Mouse (Mus musculus): ENCODE results near the gene Cnih1.
"Not testable (repeated sequence)": the region's sequence is repeated elsewhere in the genome, so short reads cannot be mapped to it uniquely, and the experiment has no call there.

Gene Cnih1

DNA sequence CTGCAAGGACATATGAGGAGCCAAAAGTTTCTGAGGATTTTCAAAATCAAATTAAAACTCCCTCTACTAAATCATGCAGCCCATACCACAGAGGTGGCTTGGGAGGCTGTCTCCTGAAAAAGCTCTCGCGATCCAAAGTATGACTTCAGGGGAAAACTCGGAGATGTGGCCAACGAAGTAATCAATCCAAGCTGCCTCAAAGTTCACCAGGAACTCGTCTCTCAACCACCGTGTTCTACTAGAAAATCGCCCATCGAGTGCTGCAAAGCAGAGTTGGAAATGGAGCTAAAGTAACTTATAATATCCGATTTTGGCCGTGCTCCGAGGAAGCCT lies 791 bp downstream of the Cnih1 start:
- DNase-seq = no peak

DNA sequence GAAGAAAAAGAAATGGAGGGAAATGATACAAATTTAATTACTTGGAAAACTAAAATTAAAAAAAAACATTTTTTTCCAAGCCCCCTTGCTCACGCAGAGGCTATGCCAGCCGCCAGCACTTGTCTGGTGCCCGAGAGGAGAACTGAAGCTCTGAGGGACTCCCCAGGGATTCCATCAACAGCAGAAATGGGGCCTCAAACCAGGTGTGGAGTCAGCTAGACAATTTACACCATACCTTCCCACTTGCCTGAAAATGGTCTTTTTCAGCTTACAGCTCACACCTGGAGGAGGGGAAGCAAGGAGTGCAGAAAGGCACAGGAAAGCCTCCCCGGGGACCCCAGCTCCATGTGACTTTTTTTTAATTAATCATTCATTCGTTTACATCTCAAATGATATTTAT lies 3.0 kb downstream of the Cnih1 start:
- no peak for DNase-seq

DNA sequence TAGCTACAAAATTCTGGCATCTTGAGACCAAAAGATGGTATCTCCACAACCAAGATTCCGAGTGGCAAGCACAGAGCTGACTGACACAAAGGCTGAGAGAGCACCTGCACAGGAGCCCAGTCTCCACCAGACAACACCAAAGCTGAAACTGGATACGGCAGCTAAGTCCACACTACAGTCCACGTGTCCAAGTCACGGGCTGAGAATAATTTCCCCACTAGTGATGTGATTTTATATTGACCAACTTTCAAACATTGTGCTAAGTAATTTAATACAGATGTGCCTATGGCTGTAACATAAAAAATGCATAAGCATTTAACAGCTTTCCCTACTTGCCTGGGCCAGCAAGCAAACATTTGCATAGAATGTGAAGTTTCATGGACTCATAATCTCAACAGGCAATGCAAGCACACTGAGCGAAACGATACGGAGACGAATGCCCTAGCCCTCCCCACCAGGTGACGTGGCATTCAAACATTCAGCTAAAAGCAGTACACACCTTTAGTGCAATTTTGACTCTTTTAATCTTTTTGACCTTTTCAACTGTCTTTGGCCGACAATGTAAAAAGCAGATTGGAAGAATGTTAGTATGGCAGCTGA lies 4.8 kb downstream of the Cnih1 start:
- no peak for DNase-seq

DNA sequence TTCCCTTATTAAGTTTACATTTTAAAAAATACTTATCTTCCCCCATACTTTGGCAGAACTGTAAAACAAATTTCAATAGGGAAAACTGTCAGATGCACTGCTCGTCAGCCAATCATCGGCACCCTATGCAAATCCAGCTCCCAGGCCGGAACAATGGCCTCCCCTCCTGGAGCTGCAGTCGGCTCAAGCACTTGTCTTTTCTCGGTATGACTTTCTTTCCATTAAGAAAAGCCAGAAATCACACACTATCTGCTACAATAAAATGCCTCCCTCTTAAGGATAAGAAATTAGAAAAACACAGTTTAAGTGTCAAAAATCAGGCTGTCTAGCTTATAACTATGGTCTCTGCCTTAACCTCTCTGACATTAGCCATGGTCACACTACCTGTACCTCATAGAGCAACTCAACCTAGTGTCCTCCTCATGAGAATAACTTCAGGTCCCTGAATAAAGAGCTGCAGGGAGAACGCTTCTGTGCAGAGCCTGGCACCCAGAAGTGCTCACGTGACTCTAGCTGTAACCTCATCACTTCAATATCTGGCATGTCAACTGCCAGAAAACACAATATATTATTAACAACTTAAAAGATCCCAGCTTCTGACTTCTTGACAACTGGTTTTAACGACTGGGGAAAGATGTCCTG lies 5.9 kb downstream of the Cnih1 start:
- DNase-seq = no peak

DNA sequence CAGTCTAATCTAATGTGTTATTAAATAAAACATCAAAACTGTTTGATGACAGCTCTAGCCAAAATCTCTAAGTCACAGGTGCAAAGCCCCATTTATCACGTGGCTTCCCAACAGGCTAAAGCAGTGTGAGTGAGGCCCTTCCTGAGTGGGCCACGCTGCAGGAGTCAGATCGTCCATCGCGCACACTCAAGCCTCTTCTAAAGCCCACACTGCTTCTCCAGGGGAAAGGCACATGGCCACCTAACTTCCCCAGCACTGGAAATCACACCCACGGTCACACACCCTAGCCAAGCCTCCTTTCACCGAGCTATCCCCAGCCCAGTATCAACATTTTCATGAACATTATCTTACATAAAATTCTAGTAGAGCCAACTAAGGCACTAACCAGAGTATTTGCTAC lies 7.1 kb downstream of the Cnih1 start:
- DNase-seq = no peak

DNA sequence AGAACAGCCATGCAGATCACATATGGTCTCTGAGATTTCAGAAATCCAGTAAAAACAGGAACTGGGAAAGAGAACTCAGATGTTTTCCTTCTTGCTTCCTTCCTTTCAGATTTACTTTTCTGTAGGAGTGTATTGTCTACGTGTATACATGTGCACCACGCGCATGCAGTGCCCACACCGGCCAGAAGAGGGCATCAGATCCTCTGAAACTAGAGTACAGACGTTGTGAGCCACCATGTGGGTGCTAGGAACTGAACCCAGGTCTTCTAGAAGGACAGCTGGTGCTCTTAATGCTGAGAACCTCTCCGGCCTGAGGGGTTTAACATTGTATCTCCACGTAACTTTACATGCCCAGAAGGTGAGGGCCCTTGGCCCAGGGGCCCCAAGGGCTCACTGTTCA lies 9.0 kb downstream of the Cnih1 start:
- DNase-seq = no peak

DNA sequence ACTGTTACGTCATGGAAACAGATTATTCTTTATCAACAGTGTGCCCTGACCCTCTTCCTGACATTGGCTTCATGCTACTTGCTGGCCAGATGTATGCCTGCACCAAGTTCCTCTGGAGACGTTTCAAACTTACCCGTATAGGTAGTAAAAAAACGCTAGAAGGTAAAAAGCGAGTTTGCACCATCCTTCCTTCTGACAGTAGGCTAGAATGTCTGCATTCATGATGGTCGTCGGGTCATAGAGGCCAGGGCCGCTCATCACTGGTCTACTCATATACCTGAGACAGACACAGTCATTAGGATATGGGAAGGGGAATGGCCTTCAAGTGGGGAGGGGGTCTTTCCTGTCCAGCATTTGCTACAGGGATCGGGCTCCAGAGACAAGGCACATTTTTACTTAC lies 9.5 kb downstream of the Cnih1 start:
- no peak for DNase-seq

DNA sequence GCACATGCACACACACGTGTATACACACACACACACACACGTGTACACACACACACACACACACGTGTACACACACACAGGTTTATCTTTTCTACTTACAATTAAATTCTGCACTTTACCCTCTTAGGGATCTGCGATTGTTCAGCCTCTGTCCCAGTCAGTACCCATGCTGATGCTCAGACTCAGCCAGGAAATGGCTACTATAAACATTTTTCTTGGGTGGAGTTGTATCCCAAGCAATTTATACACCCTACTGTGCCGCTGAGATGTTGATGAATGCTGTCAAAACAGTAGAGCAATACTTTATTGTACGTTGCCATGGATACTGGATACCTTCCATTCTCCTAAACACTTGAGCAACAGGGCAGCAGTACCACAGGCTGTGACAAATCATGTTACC lies 18.2 kb downstream of the Cnih1 start:
- peak; percentile 36 for DNase-seq

DNA sequence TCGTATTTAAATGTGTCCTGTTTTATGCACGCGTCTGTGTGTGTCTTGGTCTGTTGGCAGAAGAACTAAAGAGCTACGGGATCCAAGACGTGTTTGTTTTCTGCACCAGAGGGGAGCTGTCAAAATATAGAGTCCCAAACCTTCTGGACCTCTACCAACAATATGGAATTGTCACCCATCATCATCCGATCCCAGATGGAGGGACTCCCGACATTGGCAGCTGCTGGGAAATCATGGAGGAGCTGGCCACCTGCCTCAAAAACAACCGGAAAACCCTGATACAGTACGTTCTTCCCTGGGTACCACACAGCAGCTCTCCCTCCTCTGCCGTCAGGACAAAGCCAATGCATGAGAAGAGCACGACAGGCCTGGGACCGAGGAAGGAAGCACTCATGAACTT lies 21.1 kb downstream of the Cnih1 start:
- no peak for DNase-seq

DNA sequence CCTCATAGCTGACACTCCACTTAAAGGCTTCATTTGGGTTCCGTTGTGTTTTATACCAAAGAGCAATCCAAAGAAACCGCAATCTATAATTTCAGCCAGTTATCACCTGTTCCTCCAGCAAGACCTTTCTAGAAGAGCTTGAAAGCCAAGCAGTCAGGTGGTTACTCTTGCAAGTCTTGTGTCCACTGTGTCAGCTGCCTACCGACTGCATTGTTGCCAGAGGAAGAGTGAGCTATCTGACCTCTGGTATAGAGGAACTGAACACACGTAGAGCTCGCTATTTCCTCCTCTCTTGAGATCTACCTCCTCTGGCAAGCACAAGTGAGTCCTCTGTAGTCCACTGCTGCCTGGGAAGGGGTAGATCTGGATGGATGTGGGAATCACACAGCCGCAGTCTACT lies 27.0 kb downstream of the Cnih1 start:
- no peak for DNase-seq

DNA sequence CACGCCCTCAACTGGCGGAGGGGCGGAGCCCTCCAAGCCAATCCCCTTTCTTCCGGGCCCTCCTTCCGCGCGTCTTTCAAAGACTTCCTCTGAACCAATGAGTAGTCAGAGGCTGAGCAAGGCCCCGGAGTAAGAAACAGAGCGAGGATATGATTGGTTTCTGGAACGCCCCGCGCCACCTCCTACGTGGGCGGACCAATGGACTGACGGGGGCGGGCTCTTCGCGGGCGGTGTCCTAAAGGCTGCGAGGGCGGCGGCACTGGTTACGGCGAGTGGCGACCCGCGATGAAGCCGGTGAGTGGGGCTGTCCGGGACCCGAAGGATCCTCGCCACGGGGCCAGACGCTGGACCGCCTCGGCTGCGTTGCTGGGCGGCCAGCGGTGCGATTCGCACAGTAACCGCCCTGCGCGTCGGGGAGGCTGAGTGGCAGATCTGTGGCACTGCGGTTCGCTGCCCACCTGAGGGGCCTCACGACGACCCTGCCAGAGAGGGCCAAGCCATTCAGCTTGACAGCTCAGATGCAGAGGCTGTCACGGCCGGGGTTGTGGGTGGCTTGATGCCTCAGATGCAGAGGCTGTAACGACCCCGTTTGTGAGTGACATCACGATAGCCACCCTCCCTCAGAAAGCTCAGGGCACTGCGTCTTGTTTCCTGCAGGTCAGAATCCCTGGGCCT lies 27.7 kb downstream of the Cnih1 start, which contains the start of gene Cdkn3:
TSS of gene Cdkn3 (plus strand) at position 187 of the 675 bp plus-strand sequence.
- DNase-seq = peak; percentile 96

DNA sequence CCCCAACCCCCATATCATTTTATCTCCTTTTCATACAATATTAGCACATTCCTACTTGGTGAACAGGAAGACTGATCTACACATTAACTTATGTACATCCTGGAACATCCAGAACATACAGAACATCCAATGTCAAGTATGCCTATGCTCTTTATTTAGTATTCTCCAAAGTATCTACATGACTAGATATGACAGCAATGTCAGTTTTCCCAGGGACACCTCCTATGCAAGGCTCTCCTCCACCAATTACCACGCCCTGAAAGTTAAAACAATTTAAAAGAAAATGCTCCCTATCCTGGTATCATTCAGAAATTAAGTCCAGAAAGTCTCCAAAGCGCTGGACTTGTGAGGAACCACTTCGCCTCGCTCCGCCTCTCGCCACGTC lies 28.2 kb downstream of the Cnih1 start:
- no peak for DNase-seq

DNA sequence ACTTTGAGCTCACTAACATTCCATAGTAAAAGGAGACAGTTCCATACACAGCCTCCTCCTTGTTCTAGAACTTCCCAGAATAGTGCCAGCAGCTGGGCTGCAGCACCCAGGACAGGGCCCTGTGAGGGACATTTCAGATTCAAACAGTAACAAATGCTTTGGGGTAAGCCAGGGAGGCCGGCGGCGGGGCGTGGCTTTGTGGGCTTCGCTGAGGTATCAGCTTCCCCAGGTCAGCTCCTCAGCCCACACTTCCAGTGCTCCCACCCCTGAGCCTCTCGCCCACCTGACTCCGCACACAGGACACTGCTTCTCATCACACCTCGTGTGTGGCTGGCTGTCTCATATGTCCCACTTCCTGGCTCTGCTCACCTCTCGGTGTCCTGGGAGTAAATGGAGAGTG lies 30.5 kb downstream of the Cnih1 start:
- no peak for DNase-seq

DNA sequence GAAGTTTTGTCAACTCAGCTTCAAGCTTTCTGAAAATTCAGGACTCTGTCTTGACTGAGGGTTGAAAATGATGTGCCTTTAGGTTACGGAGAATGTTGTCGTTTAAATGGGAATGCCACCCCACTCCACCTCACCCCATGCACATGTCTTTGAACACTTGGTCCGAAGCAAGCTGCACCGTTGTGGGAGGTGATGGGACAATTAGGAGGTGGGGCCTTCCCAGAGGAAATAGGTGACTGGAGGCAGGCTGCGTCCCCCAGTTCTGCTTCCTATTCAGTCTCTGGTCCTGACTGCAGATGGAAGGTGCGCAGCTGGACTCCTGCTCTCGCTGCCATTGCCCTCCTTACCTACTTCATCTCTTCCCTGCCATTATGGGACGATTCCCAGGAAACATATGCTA lies 32.4 kb downstream of the Cnih1 start:
- DNase-seq = no peak

DNA sequence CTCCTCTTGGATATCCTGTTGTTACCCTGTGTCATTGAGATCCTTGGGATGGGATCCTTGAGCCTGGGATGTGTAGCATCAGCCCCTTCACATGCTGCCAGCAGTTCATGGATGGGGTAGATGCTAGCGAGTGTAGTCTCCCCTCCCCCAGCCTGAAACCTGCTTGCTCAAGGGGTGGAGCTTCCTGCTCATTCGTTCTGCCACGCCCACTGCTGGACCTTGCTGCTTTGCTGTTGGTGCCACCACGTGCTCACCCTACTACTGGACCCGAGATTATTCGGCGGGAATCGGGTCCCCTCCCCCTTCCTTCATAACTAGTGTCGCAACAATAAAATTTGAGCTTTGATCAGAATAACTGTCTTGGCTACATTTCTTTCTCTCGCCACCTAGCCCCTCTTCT lies 33.8 kb downstream of the Cnih1 start:
- DNase-seq = not testable (repeated sequence)

DNA sequence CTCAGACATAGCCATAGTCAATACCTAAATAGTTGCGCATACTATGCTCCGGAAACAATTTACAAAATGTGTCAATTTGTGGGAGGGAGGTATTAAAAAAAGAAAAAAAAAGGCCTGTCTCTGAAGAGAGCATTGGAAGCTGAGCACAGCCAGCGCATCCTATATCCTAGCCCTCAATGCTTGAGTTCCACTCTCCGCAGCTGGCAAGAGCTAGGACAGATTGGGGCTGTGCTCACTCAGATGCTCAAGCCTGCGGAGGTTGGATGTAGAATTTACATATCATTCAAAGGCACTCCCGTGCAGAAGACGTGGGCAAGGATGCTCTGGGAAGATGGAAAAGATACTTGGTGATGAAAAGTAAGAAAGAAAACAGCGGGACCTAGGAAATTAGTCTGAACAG lies 42.8 kb downstream of the Cnih1 start:
- no peak for DNase-seq

DNA sequence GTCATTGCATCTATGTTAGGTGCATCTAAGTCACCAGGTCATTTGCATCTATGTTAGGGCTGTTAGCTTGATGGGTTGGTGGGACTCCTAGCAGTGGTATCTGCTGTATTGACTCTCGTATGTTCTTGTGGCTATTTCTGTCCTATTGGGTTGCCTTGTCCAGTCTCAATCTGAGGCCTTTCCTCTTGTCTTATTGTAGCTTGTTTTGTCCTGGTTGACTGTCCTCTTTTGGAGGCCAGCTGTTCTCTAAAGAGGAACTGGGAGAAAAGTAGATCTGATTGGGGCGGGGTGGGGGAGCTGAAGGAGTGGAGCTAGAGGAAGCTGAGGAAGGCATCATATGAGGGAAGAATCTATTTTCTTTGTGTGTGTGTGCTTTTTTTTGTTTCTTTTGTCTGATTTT lies 45.5 kb downstream of the Cnih1 start:
- DNase-seq = no peak

DNA sequence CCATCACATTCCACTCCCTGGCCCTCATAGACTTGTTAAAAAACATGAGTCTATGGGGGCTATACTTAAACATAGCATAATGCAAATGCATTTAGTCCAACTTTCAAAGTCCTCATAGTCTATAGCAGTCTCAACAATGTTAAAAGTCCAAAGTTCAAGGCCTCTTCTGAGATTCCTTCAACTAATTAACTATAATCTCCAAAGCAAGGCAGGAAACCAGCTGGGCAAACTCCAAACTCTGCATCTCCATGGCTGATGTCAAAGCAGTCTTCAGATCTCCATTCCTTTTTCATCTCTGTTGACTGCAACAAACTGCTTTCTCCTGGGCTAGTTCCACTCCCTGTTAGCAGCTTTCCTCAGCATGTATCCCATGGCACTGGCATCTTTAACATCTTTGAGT lies 50.9 kb downstream of the Cnih1 start:
- not testable (repeated sequence) for DNase-seq

DNA sequence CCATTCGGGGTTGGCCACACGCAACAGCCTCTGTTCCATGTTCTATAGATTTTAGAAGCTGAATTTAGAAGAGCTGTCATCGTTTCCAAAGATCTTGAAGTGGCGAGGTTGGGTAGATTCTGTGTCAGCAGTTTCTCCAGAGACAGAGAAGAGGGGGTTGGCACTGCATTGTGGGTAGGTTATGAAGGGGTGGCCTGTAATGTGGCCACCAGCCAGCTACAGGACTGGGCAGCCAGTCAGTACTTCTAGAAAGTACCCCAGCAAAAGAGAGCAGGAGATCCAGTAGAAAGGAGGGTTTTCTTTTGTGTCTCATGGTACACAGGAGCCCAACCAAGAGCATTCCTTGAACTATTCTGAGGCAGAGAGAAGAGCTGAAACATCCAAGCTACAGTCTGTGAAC lies 51.8 kb downstream of the Cnih1 start:
- no peak for DNase-seq

DNA sequence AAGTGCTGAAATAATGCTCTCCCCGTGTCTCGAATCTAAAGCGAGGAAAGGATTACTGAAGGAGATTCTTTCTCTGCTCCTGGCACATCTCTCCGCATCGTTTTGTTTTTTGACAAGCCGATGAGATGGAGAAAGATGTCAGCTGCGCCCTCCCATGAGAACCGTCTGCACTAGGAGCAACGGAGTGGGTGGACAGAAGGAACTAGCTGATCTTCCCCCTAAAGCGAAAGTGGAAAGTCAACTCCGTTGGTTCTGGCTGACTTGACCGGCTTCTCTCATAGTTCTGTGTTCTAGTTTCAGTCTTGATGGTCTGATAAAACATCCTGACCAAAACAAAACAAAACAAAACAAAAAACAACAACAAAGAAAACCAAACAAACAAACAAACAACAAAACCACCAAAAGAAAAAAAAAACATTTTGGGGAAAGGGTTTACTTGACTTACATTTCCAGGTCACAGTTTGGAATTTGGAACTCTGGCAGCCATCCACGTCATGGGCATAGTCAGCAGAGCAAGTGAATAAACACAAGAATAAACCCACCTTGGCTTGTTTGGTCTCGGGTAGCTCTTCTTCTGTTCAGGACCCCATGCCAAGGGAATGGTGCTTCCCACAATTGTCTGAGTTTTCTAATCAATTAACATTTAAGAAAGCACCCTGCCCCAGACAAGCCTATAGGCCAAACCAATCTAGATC lies 53.3 kb downstream of the Cnih1 start:
- DNase-seq = no peak

DNA sequence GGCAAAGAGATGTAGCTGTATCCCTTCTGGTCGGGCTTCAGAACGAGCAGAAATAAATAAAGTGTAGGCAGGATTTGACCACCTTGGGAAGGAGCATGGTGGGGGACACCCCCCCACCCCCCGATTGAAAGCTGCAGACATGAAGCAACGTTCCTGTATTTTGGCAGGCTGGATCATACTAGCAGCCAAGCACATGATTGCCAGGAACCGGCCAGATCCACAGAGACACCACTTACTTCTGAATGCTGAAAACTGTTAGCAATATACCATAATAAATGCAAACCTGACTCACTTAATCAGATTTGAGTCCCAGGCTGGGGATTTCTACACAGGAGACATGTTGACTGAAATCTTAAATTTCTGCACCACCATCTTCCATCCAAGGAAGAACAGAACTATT lies 53.9 kb downstream of the Cnih1 start:
- DNase-seq = no peak

DNA sequence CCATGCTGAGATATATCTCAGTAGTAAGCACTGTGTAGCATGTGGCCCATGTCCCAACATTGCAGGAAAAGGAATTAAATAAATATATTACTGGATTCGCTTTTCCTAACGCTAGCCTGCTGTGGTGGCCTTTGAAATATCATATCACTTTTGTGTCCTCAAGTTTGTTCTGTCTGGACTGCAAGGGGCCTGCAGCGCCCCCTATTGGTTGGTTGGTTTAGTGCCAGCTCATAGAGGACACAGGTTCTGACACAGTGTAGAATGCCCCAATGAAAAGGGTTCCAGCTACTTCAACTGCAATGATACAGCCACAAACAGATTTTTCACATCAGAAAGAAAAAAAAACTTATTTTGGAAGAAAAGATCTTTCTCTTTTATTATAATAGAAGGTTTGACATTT lies 62.5 kb downstream of the Cnih1 start:
- peak; percentile 38 for DNase-seq

All from lung, postnatal 10 days (tissue).